Mouse (Mus musculus) MEL (cell line): ENCODE results near the gene Bmp8b.

Experiments used
- EP300 ChIP-seq, 2 experiments: IDR thresholded peaks; 2 replicates each; pipeline ENCODE4 v1.6.1; 2011; ENCODE audit warnings: improper control_type of control experiment in 2 of 2, low read length in 2 of 2, low read depth in 1 of 2, mild to moderate bottlenecking in 1 of 2
- HCFC1 ChIP-seq: IDR thresholded peaks from 2 replicates; pipeline ENCODE4 v1.6.1; 2012; ENCODE audit warnings: low read depth, mild to moderate bottlenecking, inconsistent platforms, low read length, improper control_type of control experiment, moderate library complexity
- NELFE ChIP-seq: IDR thresholded peaks from 2 replicates; pipeline ENCODE4 v1.6.1; 2011; ENCODE audit warnings: low read depth, low read length, improper control_type of control experiment
- POLR2A ChIP-seq, 2 experiments: IDR thresholded peaks; 2 replicates each; pipeline ENCODE4 v1.6.1; 2011 to 2012; ENCODE audit warnings: low read length in 2 of 2, mild to moderate bottlenecking in 2 of 2, control low read depth in 1 of 2, improper control_type of control experiment in 1 of 2, low read depth in 1 of 2, moderate library complexity in 1 of 2; ENCODE audit not compliant: control insufficient read depth in 1 of 2, insufficient read depth in 1 of 2, poor library complexity in 1 of 2
- ZKSCAN1 ChIP-seq: IDR thresholded peaks from 2 replicates; pipeline ENCODE4 v1.6.1; 2012; ENCODE audit warnings: low read depth, mild to moderate bottlenecking, inconsistent platforms, low read length, improper control_type of control experiment, moderate library complexity
- ZNF384 ChIP-seq: IDR thresholded peaks from 2 replicates; pipeline ENCODE4 v1.6.1; 2012; ENCODE audit warnings: low read depth, mild to moderate bottlenecking, inconsistent platforms, low read length, improper control_type of control experiment

GRCm38 (mm10) chr4:123155004-123155403, 50.0 kb downstream of the Bmp8b start:
- TF ChIP-seq NELFE, result no peak
- TF ChIP-seq ZNF384, result no peak
- TF ChIP-seq EP300 (IDR thresholded peaks at IDR 0.05; ENCODE audit: low read depth in 1 of 2, low read length in 2 of 2), result no peak
- TF ChIP-seq HCFC1, result no peak
- TF ChIP-seq POLR2A (IDR thresholded peaks at IDR 0.05; ENCODE audit: control insufficient read depth in 1 of 2, insufficient read depth in 1 of 2, low read depth in 1 of 2, low read length in 2 of 2, poor library complexity in 1 of 2), result no peak
- TF ChIP-seq ZKSCAN1, result no peak
